Mouse (Mus musculus): ENCODE measurements around the gene Amph. TPM values are rescaled to one million over a fixed set of nuclear protein-coding genes. Genes with fewer than 3 reads are reported as not detected.
"Not testable (repeated sequence)": the region's sequence is repeated elsewhere in the genome, so short reads cannot be mapped to it uniquely, and the experiment has no call there.

Amph gene
- 161 and 178 TPM in 2 replicates for polyA plus RNA-seq (2012; rRNA removed)

- peak; percentile 88 to 92 for DNase-seq (ENCODE audit: extremely low spot score in 1 of 2, low spot score in 1 of 2)
Measured at GRCm38 (mm10) chr13:18948171-18949028, at the start of gene Amph. Gene Amph, plus strand, starts transcription at chr13:18948205.

- DNase-seq (ENCODE audit: extremely low spot score in 1 of 2, low spot score in 1 of 2), result no peak
Measured at GRCm38 (mm10) chr13:18903623-18904022, 44.4 kb upstream of the Amph start.

GRCm38 (mm10) chr13:18914774-18915173, 33.2 kb upstream of the Amph start:
- DNase-seq (ENCODE audit: extremely low spot score in 1 of 2, low spot score in 1 of 2), result peak in 1 of 2 experiments; percentile 17

- DNase-seq (ENCODE audit: extremely low spot score in 1 of 2, low spot score in 1 of 2), result not testable (repeated sequence)
Measured at GRCm38 (mm10) chr13:18933191-18933590, 14.8 kb upstream of the Amph start.

- no peak for DNase-seq (ENCODE audit: extremely low spot score in 1 of 2, low spot score in 1 of 2)
Measured at GRCm38 (mm10) chr13:18947686-18948085, 319 bp upstream of the Amph start.

GRCm38 (mm10) chr13:18949029-18949350, 985 bp downstream of the Amph start:
- no peak for DNase-seq (ENCODE audit: extremely low spot score in 1 of 2, low spot score in 1 of 2)

- DNase-seq (ENCODE audit: extremely low spot score in 1 of 2, low spot score in 1 of 2), result peak in 1 of 2 experiments; percentile 21
Measured at GRCm38 (mm10) chr13:18949626-18950200, 1.7 kb downstream of the Amph start.

- no peak for DNase-seq (ENCODE audit: extremely low spot score in 1 of 2, low spot score in 1 of 2)
Measured at GRCm38 (mm10) chr13:18953575-18953974, 5.6 kb downstream of the Amph start.

- DNase-seq (ENCODE audit: extremely low spot score in 1 of 2, low spot score in 1 of 2), result peak in 1 of 2 experiments; percentile 36
Measured at GRCm38 (mm10) chr13:18956065-18956913, 8.3 kb downstream of the Amph start.

- DNase-seq (ENCODE audit: extremely low spot score in 1 of 2, low spot score in 1 of 2), result no peak
Measured at GRCm38 (mm10) chr13:18957028-18957427, 9.0 kb downstream of the Amph start.

- no peak for DNase-seq (ENCODE audit: extremely low spot score in 1 of 2, low spot score in 1 of 2)
Measured at GRCm38 (mm10) chr13:18972571-18972970, 24.6 kb downstream of the Amph start.

GRCm38 (mm10) chr13:18974351-18974750, 26.3 kb downstream of the Amph start:
- no peak for DNase-seq (ENCODE audit: extremely low spot score in 1 of 2, low spot score in 1 of 2)

- no peak for DNase-seq (ENCODE audit: extremely low spot score in 1 of 2, low spot score in 1 of 2)
Measured at GRCm38 (mm10) chr13:18987266-18987665, 39.3 kb downstream of the Amph start.

GRCm38 (mm10) chr13:18988323-18988722, 40.3 kb downstream of the Amph start:
- DNase-seq (ENCODE audit: extremely low spot score in 1 of 2, low spot score in 1 of 2), result no peak

GRCm38 (mm10) chr13:18989185-18989714, 41.2 kb downstream of the Amph start:
- no peak for DNase-seq (ENCODE audit: extremely low spot score in 1 of 2, low spot score in 1 of 2)

- peak; percentile 72 to 73 for DNase-seq (ENCODE audit: extremely low spot score in 1 of 2, low spot score in 1 of 2)
Measured at GRCm38 (mm10) chr13:19002502-19002901, 54.5 kb downstream of the Amph start.

GRCm38 (mm10) chr13:19004406-19004805, 56.4 kb downstream of the Amph start:
- DNase-seq (ENCODE audit: extremely low spot score in 1 of 2, low spot score in 1 of 2), result peak in 1 of 2 experiments; percentile 36

GRCm38 (mm10) chr13:19008440-19008839, 60.4 kb downstream of the Amph start:
- peak in 1 of 2 experiments; percentile 36 for DNase-seq (ENCODE audit: extremely low spot score in 1 of 2, low spot score in 1 of 2)

- DNase-seq (ENCODE audit: extremely low spot score in 1 of 2, low spot score in 1 of 2), result no peak
Measured at GRCm38 (mm10) chr13:19014825-19015375, 66.9 kb downstream of the Amph start.

GRCm38 (mm10) chr13:19021529-19021928, 73.5 kb downstream of the Amph start:
- no peak for DNase-seq (ENCODE audit: extremely low spot score in 1 of 2, low spot score in 1 of 2)

Measured in frontal cortex, adult 2 months (tissue).